In the genomic region with DNA sequence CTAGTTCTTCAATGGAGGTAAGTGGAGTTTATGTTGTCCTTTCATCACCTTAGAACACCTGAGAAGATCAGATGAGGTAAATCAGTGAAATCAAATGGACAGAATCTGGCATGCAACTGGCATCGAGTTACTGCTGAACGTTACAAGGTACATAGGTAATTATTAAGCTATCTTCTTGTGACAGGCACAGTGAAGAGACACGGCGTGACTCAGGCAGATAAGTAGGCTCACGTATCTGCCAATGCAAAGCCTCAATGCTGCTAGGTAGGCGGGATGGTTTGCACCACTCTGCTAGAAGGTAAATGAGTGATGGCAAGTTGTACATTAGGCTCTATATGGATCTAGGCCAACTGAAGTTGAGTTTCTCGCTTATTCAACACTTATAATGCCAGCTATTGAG, we compare ENCODE assay signal across 17 mouse cellular contexts. TPM values are rescaled to one million over a fixed set of nuclear protein-coding genes. Genes with fewer than 3 reads are reported as not detected.
DNase-seq lines count a peak whose midpoint lies in the region; ATAC-seq lines count a peak whose summit lies in the region.
"Had no signal": no experiment of that assay in that cellular context is flagged by ENCODE, and none has a peak within 500 bp of the region (broad histone marks: within the 10 kb centered on the region; RNA-seq: fewer than 3 reads in every experiment).

No protein-coding gene starts in this region.

- no peak overlapping the region for H3K27ac ChIP-seq in intestine, embryonic 15.5 days
- no peak overlapping the region for H3K27ac ChIP-seq in kidney, embryonic 16.5 days (ENCODE audit: low read length)
- H3K27ac ChIP-seq in liver, embryonic 13.5 days, result peak overlapping the region; percentile 68
- H3K27ac ChIP-seq: embryonic facial prominence, embryonic 10.5 days; forebrain, embryonic 10.5 days; hindbrain, embryonic 15.5 days; layer of hippocampus, adult 2 months; left cerebral cortex, adult 2 months; limb, embryonic 12.5 days; midbrain, embryonic 12.5 days had no signal

- peaks cover 3% of the 10 kb centered on the region; the same call in 1 of the 2 replicates for H3K4me1 ChIP-seq in intestine, embryonic 15.5 days (replicated peaks)
- H3K4me1 ChIP-seq in kidney, embryonic 16.5 days (ENCODE audit: insufficient read depth, low read length), result peaks cover 8% of the 10 kb centered on the region; the same call in 1 of the 2 replicates
- peaks cover 46% of the 10 kb centered on the region for H3K4me1 ChIP-seq in liver, embryonic 13.5 days (replicated peaks)
- H3K4me1 ChIP-seq: embryonic facial prominence, embryonic 10.5 days; hindbrain, embryonic 15.5 days; limb, embryonic 12.5 days; midbrain, embryonic 12.5 days had no signal

- no peak overlapping the region for H3K4me3 ChIP-seq in intestine, embryonic 15.5 days (replicated peaks)
- H3K4me3 ChIP-seq in kidney, embryonic 16.5 days (ENCODE audit: low read length), result no peak overlapping the region
- no peak overlapping the region for H3K4me3 ChIP-seq in liver, embryonic 13.5 days (replicated peaks)
- H3K4me3 ChIP-seq: embryonic facial prominence, embryonic 10.5 days; forebrain, embryonic 10.5 days; hindbrain, embryonic 15.5 days; layer of hippocampus, adult 2 months; left cerebral cortex, adult 2 months; limb, embryonic 12.5 days; midbrain, embryonic 12.5 days had no signal

- H3K27me3 ChIP-seq in intestine, embryonic 15.5 days (replicated peaks), result no peaks in the 10 kb centered on the region
- no peaks in the 10 kb centered on the region for H3K27me3 ChIP-seq in kidney, embryonic 16.5 days (ENCODE audit: insufficient read depth, low read length)
- H3K27me3 ChIP-seq in liver, embryonic 13.5 days, result no peaks in the 10 kb centered on the region
- H3K27me3 ChIP-seq: hindbrain, embryonic 15.5 days; limb, embryonic 12.5 days; midbrain, embryonic 12.5 days had no signal

- no peak overlapping the region for H3K9ac ChIP-seq in intestine, embryonic 15.5 days
- H3K9ac ChIP-seq in kidney, embryonic 16.5 days (replicated peaks; ENCODE audit: low read length), result no peak overlapping the region
- no peak overlapping the region for H3K9ac ChIP-seq in liver, embryonic 13.5 days
- H3K9ac ChIP-seq: hindbrain, embryonic 15.5 days; limb, embryonic 12.5 days; midbrain, embryonic 12.5 days had no signal

- peak; percentile 79 for ATAC-seq in intestine, embryonic 15.5 days
- peak; percentile 52 for ATAC-seq in kidney, embryonic 16.5 days (ENCODE audit: low FRiP score, low TSS enrichment)
- peak; percentile 90 for ATAC-seq in liver, embryonic 13.5 days (ENCODE audit: low read depth)
- ATAC-seq: CD4-positive, CD25-positive, alpha-beta regulatory T cell, adult 4 months had no signal

- 61% methylated on average over 7 of the region's 7 CpGs for WGBS in intestine, embryonic 15.5 days
- WGBS in kidney, embryonic 16.5 days, result 75% methylated on average over 7 of the region's 7 CpGs
- WGBS in liver, embryonic 13.5 days (ENCODE audit: insufficient replicate concordance), result 34% methylated on average over 7 of the region's 7 CpGs

- DNase-seq in liver, embryonic 13.5 days, result peak; percentile 53
- DNase-seq in yolk sac, embryonic 10.5 days (ENCODE audit: low spot score), result peak; percentile 61
- DNase-seq in right cerebral cortex, postnatal 4 days, result no peak
- DNase-seq in thymus, postnatal 10 days (ENCODE audit: low spot score in 2 of 2), result no peak
- DNase-seq in cerebellum, postnatal 10 days, result no peak
- DNase-seq: cerebellum, adult 9-10 months; heart, postnatal 14 days had no signal

- H3K9me3 ChIP-seq in intestine, embryonic 15.5 days, result no peaks in the 10 kb centered on the region
- no peaks in the 10 kb centered on the region for H3K9me3 ChIP-seq in kidney, embryonic 16.5 days (ENCODE audit: low read length)
- H3K9me3 ChIP-seq in liver, embryonic 13.5 days (replicated peaks), result no peaks in the 10 kb centered on the region
- H3K9me3 ChIP-seq: embryonic facial prominence, embryonic 10.5 days; forebrain, embryonic 10.5 days; hindbrain, embryonic 15.5 days; limb, embryonic 12.5 days; midbrain, embryonic 12.5 days had no signal

- H3K4me2 ChIP-seq in intestine, embryonic 15.5 days (replicated peaks), result no peak overlapping the region
- no peak overlapping the region for H3K4me2 ChIP-seq in kidney, embryonic 16.5 days (replicated peaks; ENCODE audit: low read depth, low read length)
- H3K4me2 ChIP-seq in liver, embryonic 13.5 days, result no peak overlapping the region
- H3K4me2 ChIP-seq: hindbrain, embryonic 15.5 days; limb, embryonic 12.5 days; midbrain, embryonic 12.5 days had no signal

- no peaks in the 10 kb centered on the region for H3K36me3 ChIP-seq in intestine, embryonic 15.5 days
- H3K36me3 ChIP-seq in kidney, embryonic 16.5 days (ENCODE audit: insufficient read depth, low read length), result no peaks in the 10 kb centered on the region
- H3K36me3 ChIP-seq in liver, embryonic 13.5 days, result no peaks in the 10 kb centered on the region
- H3K36me3 ChIP-seq: embryonic facial prominence, embryonic 10.5 days; forebrain, embryonic 10.5 days; hindbrain, embryonic 15.5 days; limb, embryonic 12.5 days; midbrain, embryonic 12.5 days had no signal

RNA-seq across cellular contexts. Expression of gene Srsf5, which starts 15.2 kb away (rescaled TPM):
- polyA plus RNA-seq in intestine, embryonic 15.5 days (2015; fragmentation: Nextera tagmentation; extraction: Ambion mirVana), result 515 and 607 TPM in 2 replicates
- polyA plus RNA-seq in kidney, embryonic 16.5 days (2015; fragmentation: Nextera tagmentation; extraction: Ambion mirVana), result 513 and 576 TPM in 2 replicates
- 313 and 375 TPM in 2 replicates for polyA plus RNA-seq in liver, embryonic 13.5 days (2015; fragmentation: Nextera tagmentation; extraction: Ambion mirVana)

RNA-seq across cellular contexts. Expression of gene Slc10a1, which starts 38.4 kb away (rescaled TPM):
- polyA plus RNA-seq in intestine, embryonic 15.5 days (2015; fragmentation: Nextera tagmentation; extraction: Ambion mirVana), result 0.36 and 0.47 TPM in 2 replicates
- polyA plus RNA-seq in kidney, embryonic 16.5 days (2015; fragmentation: Nextera tagmentation; extraction: Ambion mirVana), result 0.82 and 1.2 TPM in 2 replicates
- polyA plus RNA-seq in liver, embryonic 13.5 days (2015; fragmentation: Nextera tagmentation; extraction: Ambion mirVana), result 0.74 and 0.95 TPM in 2 replicates

Comparison
In these comparisons a context has a peak if more than half of its experiments do, and no peak if none do; other contexts are left out.
1. DNase-seq: peak in liver, embryonic 13.5 days (single experiment) and yolk sac, embryonic 10.5 days (single experiment); none in right cerebral cortex, postnatal 4 days (single experiment), thymus, postnatal 10 days (0 of 2) and cerebellum, postnatal 10 days (0 of 2).
2. Peak in every context shown above with its lines, with median percentiles within 50 percentile points of each other: ATAC-seq.